Mouse (Mus musculus) heart, adult 11 months (tissue): ENCODE measurements around the gene Cd3e.

Source experiments
- DNase-seq: peaks from one replicate; pipeline ENCODE4 v3.0.0; 2022

Cd3e gene

DNA sequence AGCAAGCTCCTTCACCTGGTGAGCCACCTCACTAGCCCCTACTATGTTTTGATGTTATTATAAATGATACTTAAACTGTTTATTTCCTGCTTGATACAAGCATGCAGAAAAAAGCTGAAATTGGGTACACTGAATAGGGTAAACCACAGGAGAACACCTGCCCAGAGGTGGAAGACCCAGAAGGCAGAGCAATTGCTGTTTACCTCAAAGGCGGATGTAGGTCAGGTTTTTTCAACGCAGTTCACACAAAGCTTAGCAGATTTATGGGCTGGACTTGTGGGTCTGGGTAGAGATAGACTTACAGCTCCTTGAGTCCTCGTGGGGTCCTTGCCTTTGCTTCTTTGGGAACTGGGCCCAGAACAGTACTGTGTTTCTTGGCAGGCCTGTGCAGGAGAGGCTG is 6.4 kb upstream of the Cd3e start:
- no peak for DNase-seq

DNA sequence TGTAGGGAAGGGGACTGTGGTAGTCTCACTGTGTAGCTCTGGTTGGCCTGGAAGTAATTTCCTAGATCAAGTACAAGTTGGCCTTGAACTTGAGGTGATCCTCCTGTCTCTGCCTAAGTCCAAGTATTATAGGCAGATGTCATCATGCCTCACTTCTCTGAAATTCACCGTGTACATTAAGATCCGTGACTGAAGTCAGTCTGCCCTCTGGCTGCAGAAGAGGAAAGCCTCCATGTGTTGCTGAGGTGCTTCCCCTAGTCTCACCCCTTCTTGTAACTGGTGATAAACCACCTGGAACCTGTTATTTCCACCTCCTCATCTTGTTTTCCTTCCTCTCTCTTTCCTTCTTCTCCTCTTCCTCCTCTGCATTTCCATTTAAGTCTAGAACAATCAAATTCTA is 5.5 kb upstream of the Cd3e start:
- no peak for DNase-seq

DNA sequence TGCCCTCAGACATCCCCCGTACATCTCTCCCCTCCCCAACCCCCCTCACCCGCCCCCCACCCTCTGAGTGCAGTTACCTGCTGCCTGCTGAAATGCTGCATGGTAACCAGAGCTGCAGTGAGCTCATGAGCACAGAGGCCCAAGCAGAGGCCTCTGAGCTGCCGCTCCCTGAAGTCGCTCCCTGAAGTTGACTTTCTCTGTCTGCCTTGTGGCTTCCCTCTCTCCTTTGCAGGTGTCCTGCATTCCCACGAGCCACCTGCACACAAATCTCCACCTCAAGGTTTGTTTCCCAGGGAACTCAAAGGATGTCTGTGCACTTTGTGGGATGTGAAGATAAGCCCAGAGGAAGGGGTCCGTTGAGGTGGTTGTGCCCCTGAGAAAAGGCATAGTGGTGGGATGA is 1.9 kb upstream of the Cd3e start:
- DNase-seq, result no peak

DNA sequence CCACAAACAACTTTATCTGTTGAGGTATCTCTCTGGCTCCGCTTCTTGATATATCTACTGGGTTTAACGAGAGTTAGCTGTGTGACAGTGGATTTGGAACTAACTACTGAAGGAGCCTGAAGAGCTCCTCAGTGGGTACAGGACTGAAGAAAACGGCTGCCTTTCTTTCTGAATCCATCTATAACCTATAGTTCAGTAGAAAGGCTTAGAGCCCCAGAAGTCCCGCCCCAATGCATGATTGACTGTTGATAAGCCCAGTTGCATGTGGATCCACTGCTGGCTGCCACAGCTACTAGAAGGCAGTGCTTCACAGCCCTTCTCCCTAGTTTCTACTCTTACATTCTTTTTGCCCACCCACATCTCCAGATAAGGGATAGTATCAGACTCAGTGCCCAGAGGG is 1.0 kb upstream of the Cd3e start:
- DNase-seq, result no peak

DNA sequence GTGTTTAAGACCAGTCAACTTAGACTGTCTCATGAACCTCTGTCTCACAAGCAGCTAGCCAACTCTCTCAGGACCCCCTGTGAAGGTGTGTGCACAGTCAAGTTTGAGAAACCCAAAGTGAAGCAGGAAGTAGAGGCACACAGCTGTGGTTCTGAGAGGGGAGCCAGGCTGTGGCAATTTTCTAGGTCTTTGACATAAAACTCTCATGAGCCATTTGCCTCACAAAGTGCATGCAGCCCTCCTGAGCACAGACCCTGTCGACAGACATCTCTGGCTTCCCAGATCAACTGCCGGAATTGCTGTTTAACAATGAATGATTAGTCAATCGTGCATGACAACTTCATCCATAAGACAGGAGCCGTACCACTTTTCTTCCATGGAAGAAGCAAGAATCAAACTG is 1.1 kb downstream of the Cd3e start:
- DNase-seq, result no peak

DNA sequence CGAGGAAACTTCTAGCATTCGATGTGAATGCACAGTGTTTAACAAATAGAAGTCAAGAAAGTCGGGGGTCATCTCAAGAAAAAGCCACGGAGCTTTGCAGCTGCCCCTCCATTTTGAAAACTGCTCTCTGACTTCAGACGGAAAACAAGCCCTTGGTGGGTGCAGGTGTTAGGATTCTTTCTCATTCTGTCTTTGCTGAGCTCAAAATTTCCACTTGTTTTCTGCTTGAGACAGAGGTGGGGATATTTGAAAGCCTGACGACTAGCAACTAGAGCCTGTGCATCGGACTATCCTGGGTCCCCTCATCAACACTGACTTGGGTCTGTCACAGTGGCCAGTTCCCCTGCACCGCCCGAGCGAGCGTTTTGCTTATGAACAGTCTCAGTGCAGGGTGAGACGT is 2.0 kb downstream of the Cd3e start:
- no peak for DNase-seq

DNA sequence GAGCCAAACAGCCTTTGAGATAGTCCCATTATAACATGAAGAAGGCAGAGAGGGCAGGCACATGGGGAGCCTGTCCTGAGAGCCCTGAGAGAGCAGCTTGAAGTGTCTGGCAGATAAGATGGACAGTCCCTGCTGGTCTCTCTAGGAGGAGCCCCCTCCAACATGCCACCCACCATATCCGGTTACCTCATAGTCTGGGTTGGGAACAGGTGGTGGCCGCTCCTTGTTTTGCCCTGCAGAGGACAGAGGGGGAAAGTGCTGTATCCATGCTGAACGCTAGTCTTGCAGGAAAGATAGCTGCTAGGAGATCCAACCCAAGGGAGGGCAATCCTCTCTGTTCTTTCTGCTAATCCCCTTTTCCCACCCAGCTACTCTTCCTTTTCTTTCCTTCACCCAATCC is 9.2 kb downstream of the Cd3e start:
- no peak for DNase-seq

DNA sequence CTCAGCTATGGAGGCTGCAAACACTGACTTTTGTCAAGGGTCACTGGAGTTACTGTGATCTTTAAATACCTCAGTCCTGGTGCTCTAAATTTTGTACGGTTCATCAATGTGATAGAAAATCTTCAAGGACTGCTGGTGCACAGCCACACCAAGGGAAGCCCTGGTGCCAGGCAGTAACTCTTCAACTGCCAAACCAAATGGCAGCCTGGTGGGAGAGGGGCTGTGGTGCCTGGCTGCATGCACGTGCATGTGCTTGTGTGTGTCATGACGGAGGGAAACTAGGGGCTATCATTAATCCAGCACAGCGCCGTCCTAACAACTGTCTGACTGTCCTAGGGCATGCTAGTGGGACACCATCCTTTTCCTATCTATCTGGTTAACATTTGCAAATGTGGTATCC is 9.7 kb downstream of the Cd3e start:
- no peak for DNase-seq

DNA sequence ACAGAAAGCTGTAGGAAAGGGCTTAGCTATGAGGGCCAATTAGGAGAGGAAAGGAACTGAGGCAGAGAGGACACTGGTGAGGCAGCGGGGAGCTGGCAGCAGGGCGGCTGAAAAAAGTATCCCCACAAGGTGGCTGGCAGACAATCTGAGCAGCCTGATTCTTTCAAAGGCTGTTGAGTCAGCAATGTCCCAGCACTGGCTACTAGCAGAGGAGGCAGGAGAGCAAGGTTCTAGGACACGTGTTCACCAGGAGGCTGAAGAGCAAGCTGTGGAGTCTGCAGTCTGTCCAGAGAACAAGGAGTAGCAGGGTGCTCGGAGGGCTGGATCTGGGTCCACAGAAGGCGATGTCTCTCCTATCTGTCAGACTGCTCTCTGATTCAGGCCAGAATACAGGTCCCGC is 10.3 kb downstream of the Cd3e start:
- DNase-seq, result no peak

DNA sequence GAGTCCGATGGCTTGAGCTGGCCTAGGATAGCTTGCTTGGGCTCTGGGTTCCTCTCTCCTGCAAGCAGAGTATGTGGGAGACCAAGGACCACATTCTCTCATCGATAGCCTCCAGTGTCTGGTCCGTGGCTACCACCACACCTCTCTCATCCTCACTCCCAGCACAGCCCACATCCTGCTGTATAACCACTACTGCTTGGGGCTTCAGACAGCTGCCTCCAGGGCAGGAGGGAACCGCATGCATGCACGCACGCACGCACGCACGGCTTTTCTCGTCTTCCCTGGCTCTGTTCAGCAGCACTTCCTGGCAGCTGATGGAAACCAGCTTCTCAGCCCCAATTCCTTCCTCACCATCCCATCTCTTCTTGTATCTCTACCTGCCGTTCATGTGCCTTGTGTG is 11.3 kb downstream of the Cd3e start:
- no peak for DNase-seq

DNA sequence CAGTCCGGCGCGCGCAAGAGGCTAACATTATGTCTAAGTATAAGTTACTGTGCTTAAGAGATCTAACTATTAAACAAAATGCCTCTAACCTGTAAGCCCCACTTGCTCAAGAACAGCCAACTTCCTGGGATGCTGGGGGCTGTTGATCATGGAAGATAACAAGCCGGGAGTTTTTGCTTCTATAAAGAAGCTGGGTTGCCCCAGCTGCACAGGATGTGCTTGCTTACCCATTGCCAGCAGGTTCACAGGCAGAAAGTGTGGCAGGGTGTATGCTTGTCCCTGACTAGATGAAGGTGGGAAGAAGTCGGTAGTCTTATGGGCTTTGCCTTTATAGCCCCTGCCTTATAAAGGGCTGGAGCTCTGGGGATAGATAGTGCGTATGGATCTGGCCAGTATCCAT is 12.8 kb downstream of the Cd3e start:
- DNase-seq, result peak; percentile 48

DNA sequence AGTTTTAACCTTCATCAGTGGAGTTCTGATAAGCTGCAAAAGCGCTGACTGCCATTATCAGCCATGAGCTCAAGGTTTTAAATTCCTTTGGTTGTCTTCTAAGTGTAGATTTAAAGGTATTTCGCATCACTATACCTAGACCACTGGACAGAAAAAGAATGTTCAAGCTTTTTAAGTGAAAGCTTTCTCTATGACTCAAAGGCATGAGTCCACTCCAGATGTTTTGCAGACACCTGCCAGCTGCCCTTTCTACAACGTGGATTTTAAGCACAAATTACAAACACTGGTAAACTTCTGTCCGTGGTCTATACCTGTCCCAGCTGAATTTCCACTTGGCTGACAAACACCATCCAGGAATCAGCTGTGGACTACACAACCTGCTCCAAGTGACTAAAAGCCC is 14.5 kb downstream of the Cd3e start:
- DNase-seq, result no peak

DNA sequence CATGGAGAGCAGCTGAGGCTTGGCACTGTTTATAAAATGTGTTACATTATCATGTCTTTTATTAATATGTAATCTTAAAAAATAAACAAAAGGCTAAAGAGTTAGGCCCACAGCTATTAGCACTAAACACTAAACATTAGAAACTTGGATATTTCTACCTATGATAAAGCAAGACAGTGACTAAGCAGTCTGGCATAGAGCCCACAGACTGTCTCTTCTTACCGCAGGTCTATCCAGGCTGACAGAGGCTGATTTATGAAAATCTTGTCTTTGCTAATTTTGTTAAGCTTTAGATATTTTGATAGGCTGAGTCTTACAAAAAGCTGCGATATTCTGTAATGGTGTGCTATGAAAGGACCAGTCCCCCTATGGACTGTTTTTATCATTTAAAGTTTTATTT is 16.2 kb downstream of the Cd3e start:
- no peak for DNase-seq

DNA sequence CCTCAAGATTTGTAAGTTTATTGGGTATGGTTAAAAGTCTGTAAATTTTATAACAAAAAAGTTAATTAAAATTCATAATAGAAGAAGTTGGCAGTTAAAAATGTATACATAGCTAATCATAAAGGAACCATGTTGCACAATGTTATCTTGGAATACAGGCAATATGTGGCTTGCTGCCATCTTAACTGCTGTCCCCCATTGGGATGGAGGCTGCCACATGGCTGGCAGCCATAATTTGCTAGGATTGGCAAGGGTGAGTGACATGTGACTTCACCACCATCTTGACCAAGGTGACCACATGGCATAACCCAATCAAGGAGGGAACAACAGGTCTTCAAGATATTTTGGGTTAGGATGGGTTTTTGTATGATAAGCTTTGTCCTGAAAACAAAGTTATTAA is 17.2 kb downstream of the Cd3e start:
- DNase-seq, result no peak

DNA sequence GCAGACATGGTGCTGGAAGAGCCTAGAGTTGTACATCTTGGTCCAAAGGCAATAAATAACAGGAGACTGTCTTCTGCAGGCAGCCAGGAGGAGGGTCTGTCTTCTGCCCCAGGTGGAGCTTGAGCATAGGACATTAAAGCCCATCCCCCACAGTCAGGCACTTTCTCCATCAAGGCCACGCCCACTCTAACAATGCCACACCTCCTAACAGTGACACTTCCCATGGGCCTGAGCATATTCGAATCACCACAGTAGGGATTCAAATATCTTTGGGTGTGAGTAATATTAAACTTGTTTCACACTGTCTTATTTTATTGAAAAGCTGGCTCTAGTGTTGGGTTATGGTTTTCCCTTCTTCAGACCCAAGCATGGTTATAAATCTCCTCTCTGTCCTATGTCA is 17.6 kb downstream of the Cd3e start:
- no peak for DNase-seq

DNA sequence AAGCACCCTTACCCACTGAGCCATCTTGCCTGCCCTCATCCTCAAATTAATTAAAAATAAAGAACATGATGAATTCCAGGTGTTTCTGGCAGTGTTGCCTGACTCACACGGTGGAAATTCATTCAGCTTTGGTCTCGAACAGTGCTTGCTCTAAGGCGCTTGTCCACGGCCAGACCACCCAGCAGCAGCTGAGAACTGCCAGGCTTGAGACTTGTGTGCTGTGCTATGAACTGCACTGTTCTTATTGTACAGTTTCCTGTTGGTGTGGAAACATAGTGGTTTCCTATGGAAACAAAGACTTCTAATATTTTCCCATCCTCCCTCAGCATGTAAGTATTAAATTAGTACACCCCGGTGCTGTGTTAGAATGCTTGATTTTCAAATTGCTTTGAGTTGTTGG is 22.5 kb downstream of the Cd3e start:
- DNase-seq, result no peak

DNA sequence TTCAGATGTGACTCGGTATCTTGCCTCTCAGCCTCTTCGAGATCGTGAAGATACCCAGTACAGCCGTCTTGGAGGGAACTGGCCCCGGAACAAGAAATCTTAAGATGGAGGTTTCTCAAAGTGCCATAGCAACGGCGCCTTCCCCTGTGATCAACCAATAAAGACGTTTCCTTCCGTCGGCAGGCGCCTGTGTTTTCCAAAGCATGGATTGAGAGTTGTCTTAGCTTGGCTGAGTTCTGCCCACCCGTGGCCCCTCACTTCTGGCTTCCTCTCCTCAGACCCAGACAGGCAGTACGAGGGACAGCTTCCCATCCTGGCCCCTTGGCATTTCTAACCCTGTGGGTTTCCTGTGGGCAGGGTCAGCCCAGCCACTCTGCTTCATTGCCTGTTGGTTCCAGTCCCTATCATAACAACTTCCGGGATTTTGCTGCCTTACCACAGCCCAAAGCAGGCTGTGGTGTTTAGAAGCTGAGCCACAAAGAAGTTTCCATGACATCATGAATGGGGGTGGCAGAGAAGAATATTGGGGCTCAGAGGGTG is 23.1 kb downstream of the Cd3e start:
- peak; percentile 96 for DNase-seq

DNA sequence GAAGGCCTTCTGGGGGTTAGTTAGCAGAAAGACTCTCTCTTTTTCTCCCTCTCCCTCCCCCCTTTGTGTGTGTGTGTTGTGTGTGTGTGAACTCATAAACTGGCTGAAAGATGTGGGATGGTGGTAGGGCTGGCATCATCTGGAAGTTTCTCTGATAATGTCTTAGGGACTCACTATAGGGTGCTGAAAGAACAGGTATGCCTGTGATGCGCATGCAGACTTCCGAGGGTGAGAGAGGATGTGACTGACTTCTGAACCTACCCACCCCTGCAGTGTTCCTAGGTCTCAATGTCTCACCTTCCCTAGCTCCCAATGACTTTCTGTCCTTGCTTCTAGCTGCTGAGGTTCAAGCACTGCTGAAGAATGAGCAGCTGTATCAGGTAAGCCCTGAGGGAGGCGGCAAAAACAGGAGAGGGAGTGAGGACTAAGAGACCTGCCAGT is 23.7 kb downstream of the Cd3e start:
- DNase-seq, result no peak

DNA sequence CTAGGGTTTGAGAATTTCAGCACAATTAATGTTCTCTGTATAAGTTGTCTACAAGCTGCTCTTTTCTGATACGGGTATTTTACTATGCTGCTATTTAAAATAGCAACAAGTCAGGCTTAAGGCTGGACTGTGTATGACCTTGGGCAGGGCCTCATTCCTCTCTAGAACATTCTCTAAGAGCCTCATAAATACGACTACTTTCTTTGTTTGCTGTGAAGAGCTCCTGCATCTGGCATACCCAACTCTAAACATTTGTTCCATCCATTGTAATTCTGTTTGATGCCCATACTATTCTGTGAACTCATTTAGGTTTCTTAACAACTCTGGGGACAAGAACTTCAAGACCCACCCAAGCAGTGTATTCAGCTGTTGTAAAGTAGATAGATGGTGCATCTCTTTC is 26.4 kb downstream of the Cd3e start:
- no peak for DNase-seq

DNA sequence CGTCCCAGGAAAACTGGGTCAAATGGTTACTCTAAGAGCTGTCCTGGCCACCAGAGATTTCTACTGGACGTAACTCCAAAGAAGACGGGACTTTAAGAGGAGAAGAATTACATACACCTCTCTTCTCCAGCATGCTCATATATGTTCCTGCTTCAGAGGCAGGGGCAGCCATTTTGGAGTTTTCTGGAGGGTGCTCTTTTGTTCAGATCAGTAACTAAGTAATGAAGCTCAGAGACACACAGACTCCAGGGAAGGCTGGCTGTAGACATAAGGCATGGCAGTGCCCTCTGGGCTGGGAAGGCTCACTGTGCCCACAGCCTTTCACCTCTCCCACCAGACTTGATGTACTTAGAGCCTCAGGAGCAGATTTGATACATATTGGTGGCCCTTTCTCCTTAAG is 26.9 kb downstream of the Cd3e start:
- no peak for DNase-seq

DNA sequence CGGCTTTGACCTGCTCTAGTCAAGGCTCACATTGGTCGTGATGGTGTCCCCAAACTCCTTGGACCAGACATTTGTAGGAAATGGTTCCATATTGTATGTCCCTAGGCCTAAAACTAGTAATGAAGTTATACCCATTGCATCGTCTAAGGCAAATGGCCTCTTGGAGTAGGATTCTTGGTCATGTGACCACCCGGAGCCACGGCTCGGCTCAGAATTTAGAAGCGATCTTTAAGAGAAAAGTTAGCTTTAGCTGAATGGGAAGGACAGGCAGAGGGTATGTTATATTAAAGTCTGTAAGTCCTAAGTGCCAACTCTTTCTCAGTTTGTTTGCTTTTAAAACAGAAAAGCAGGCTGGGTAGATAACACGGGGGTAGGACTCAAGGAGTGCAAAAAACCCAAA is 27.3 kb downstream of the Cd3e start:
- no peak for DNase-seq

DNA sequence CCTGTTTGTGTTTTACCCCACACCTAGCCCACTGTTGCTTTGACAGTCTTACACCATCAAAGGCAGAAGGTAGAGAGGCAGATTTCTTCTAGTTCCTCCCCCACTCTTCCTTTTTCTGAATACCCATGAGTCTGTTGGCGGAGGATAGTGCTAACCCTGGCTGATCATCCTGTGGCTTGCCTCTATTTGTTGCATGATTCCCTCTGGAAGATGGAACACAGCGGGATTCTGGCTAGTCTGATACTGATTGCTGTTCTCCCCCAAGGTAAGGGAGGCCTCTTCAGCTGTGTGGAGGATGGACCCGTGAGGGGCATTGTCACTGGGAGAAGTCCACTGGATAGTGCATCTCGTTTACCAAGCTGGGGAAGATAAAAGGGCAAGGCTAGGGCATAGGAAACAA is 27.8 kb downstream of the Cd3e start, which contains the start of gene Cd3d:
Gene Cd3d (plus strand): TSS at position 111 of the 400 bp plus-strand sequence.
- DNase-seq, result no peak

DNA sequence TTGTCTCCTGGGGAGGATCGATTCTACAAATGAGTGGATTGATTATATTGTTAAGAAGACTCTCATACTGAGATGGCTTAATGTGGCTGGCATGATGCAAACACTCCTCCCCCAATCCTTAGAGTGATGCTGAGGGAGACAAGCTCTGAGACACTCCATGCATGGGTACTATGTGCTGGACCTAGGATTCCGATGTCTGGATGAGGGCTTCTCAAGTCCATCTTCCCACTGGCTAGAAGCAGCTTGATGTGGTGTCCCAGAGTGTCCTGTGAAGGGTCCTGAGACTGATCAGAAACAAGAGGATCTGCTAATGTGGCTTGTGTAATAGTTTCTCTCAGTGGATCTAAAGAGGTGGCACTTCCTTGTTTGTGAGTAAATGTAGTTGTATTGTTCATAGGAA is 28.3 kb downstream of the Cd3e start:
- DNase-seq, result no peak

DNA sequence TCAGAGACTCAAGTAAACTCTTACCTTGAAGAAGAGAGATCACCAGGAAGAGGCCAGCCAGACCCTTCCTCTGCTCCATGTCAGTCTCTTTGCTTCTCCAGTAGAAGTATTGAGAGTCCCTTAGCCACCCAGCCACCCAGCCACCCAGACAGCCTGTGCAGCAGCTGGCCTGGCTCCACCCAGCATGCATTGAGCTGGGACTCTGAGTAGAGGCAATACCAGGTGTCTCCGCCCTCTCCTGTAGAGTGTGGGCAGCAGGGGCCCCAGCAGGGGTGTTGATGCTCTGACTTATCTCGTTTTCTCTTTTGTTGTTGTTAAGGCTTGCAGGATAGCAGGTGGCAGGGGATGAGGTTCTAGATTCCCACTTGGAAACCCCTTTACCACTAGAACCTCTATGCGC is 29.2 kb downstream of the Cd3e start, which contains the start of gene Cd3g:
Gene Cd3g (minus strand): TSS at position 190 of the 400 bp plus-strand sequence.
- no peak for DNase-seq

DNA sequence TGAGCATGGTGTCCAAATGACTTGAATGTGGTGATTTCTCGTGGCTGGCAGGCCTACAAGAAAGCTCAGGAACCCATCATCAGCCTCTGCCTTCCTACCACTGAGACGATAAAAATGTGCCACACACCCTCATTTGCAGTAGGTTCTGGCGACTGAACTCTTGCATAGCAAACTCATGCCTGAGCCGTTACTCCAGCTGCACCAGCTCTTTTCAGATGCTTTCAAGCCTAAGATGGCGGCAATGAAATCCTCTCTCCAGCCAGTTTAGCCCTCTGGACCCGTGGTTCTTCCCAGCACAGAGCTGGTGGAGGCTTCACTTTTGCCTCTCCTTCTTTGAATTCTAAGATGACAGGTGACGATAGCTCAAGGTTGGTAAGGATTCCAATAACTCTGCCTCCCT is 29.6 kb downstream of the Cd3e start:
- DNase-seq, result no peak

DNA sequence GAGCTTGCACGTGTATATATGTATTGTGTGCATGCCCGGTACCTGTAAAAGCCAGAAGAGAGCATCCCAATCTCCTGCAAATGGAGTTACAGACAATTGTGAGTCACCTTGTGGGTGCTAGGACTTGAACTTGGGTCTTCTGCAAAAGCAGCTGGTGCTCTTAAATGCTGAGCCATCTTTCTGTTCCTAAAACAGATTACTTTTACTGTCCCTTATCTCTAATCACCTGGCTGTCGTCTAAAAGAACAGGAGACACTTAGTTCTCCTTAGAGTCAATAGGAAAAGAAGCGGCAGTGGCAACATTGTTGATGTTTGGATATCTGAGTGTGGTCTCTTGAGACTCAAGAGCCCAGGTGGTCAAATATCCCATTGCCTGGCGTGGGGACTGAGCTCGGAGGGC is 31.6 kb downstream of the Cd3e start:
- no peak for DNase-seq
